Mouse (Mus musculus): ENCODE data around the gene Rpl13a.

- TF ChIP-seq CTCF (IDR thresholded peaks at IDR 0.05; ENCODE audit: low read depth): no peak
- no peak for TF ChIP-seq EP300 (optimal IDR thresholded peaks at IDR 0.05)
Observed at GRCm38 (mm10) chr7:45090251-45090977, 38.1 kb downstream of the Rpl13a start.
